Mouse (Mus musculus) thymus, postnatal 14 days (tissue): Measurements from ENCODE around the gene Apeh.

Experiments used
- DNase-seq: peaks from one replicate; pipeline ENCODE4 v3.0.0; 2021

The Apeh gene

GRCm38 (mm10) chr9:108119891-108120411 lies 25.5 kb upstream of the Apeh start:
- DNase-seq, result no peak

- DNase-seq, result no peak
Observed at GRCm38 (mm10) chr9:108117143-108117542, 22.7 kb upstream of the Apeh start.

GRCm38 (mm10) chr9:108115290-108116077 lies 21.1 kb upstream of the Apeh start:
- no peak for DNase-seq

- no peak for DNase-seq
Observed at GRCm38 (mm10) chr9:108112719-108113340, 18.4 kb upstream of the Apeh start.

GRCm38 (mm10) chr9:108111593-108112121 lies 17.3 kb upstream of the Apeh start:
- no peak for DNase-seq

- DNase-seq, result peak; percentile 34
Observed at GRCm38 (mm10) chr9:108111101-108111592, 16.7 kb upstream of the Apeh start.

- no peak for DNase-seq
Observed at GRCm38 (mm10) chr9:108110160-108110559, 15.8 kb upstream of the Apeh start.

GRCm38 (mm10) chr9:108107867-108108266 lies 13.5 kb upstream of the Apeh start:
- no peak for DNase-seq

GRCm38 (mm10) chr9:108106090-108106489 lies 11.7 kb upstream of the Apeh start:
- DNase-seq, result no peak

- no peak for DNase-seq
Observed at GRCm38 (mm10) chr9:108105549-108105863, 11.1 kb upstream of the Apeh start.

GRCm38 (mm10) chr9:108104766-108105548 lies 10.6 kb upstream of the Apeh start:
- peak; percentile 36 for DNase-seq

- DNase-seq, result no peak
Observed at GRCm38 (mm10) chr9:108099619-108100018, 5.2 kb upstream of the Apeh start.

- DNase-seq, result no peak
Observed at GRCm38 (mm10) chr9:108095949-108096712, 1.7 kb upstream of the Apeh start.

- DNase-seq, result peak; percentile 68
Observed at GRCm38 (mm10) chr9:108095518-108095917, 1.1 kb upstream of the Apeh start.

GRCm38 (mm10) chr9:108094998-108095411 lies 599 bp upstream of the Apeh start:
- peak; percentile 44 for DNase-seq

GRCm38 (mm10) chr9:108093586-108093985 lies 820 bp downstream of the Apeh start:
- DNase-seq, result no peak

GRCm38 (mm10) chr9:108090611-108091120 lies 3.7 kb downstream of the Apeh start:
- DNase-seq, result no peak

GRCm38 (mm10) chr9:108085261-108085660 lies 9.1 kb downstream of the Apeh start:
- DNase-seq, result no peak

GRCm38 (mm10) chr9:108083561-108083960 lies 10.8 kb downstream of the Apeh start:
- DNase-seq, result no peak

GRCm38 (mm10) chr9:108082988-108083431 lies 11.4 kb downstream of the Apeh start, which contains the start of gene Rnf123:
Gene Rnf123, minus strand, starts transcription at chr9:108083346.
- no peak for DNase-seq

GRCm38 (mm10) chr9:108082549-108082948 lies 11.9 kb downstream of the Apeh start:
- peak; percentile 30 for DNase-seq

- DNase-seq, result no peak
Observed at GRCm38 (mm10) chr9:108080168-108080567, 14.2 kb downstream of the Apeh start, which contains the start of gene Mst1. Gene Mst1, plus strand, starts transcription at chr9:108080436.
